Mouse (Mus musculus): Measurements from ENCODE around the gene Col3a1.

The Col3a1 gene

GRCm38 (mm10) chr1:45381866-45382265 is 70.5 kb downstream of the Col3a1 start:
- DNase-seq (ENCODE audit: low read depth, low spot score), result no peak

Measured in c-Kit-negative CD71-positive TER-119-positive erythroid progenitor cells, embryonic 14.5 days (primary cell).